Mouse (Mus musculus) embryonic facial prominence, embryonic 10.5 days (tissue): Measurements from ENCODE around the gene Tesk2. TPM values are rescaled to one million over a fixed set of nuclear protein-coding genes. Genes with fewer than 3 reads are reported as not detected.

Experiments
- DNase-seq: peaks from one replicate; pipeline ENCODE4 v3.0.0-alpha.2; 2017; ENCODE audit warnings: low spot score
- H3K27ac ChIP-seq: fragments of 300-500 bp; sonication (generic); replicated peaks from 2 replicates; pipeline ENCODE4 v1.5.1; 2016; ENCODE audit warnings: mild to moderate bottlenecking
- H3K27me3 ChIP-seq: fragments of 300-500 bp; sonication (generic); replicated peaks from 2 replicates; pipeline ENCODE4 v1.6.1; 2016; ENCODE audit warnings: low read depth, mild to moderate bottlenecking; ENCODE audit not compliant: poor library complexity, severe bottlenecking
- H3K36me3 ChIP-seq: fragments of 300-500 bp; sonication (generic); replicated peaks from 2 replicates; pipeline ENCODE4 v1.6.1; 2016; ENCODE audit warnings: mild to moderate bottlenecking, moderate library complexity
- H3K4me1 ChIP-seq: fragments of 300-500 bp; sonication (generic); 2 replicates; pipeline ENCODE4 v1.6.1; 2016
- H3K4me3 ChIP-seq: fragments of 300-500 bp; sonication (generic); 2 replicates; pipeline ENCODE4 v1.5.1; 2016; ENCODE audit warnings: mild to moderate bottlenecking, moderate library complexity
- H3K9me3 ChIP-seq: fragments of 300-500 bp; sonication (generic); 2 replicates; pipeline ENCODE4 v1.6.1; 2016; ENCODE audit warnings: mild to moderate bottlenecking
- WGBS: fragments of 180-500 bp; shearing (Covaris S2); methylation state at CpG from one replicate; pipeline ENCODE4 v1.1.7; 2016; 5-methylcytosine and 5-hydroxymethylcytosine counted together
- polyA plus RNA-seq: library from polyadenylated mRNA; unstranded; fragments of >200 nt; fragmentation: Nextera tagmentation; extraction: Ambion mirVana; gene quantifications from 2 replicates; pipeline ENCODE4 v1.2.1, GENCODE M21; 2016

Tesk2 gene
- polyA plus RNA-seq, 1 experiment from 2014 or later, result 9.7 TPM

DNA sequence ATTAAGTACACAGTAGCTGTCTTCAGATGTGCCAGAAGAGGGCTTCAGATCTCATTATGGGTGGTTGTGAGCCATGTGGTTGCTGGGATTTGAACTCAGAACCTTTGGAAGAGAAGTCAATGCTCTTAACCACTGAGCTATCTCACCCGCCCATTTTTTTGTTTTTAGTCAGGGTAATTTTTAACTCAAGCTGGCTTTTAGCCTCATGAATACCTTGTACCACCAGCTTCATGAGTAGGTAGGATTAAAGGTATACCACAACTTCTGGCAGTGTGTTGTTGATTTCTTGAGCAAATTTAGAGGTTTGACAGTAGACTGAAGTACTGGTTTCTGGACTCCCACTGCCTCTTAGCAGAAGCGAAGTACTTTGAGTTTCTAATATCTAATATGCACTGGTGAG lies 28.6 kb upstream of the Tesk2 start:
- Histone ChIP-seq H3K36me3 (peaks cover 100% of the 10 kb centered on the region), H3K4me1 (peaks cover 3% of the 10 kb centered on the region)

DNA sequence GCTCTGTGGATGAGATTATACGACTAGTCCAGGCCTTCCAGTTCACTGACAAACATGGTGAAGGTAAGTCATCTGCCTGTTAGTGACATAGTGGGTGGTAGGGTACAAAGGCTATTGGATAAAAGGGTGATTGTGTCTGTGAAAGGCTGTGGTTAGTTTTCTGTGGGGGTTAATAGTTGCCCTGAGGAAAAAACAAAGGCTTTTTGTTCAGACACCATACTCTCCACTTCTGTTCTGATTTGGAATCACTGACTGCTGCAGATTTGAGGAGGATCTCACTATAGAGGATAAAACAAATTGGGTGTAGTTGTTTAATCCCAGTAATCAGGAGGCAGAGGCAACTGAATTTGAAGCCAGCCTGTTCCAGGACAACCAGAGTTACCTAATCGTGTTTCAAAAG lies 27.0 kb upstream of the Tesk2 start:
- no peaks in the 10 kb centered on the region for H3K9me3 ChIP-seq
- H3K27me3 ChIP-seq, result no peaks in the 10 kb centered on the region
- H3K4me1 ChIP-seq, result no peaks in the 10 kb centered on the region
- DNase-seq, result no peak
- H3K4me3 ChIP-seq, result no peak overlapping the region
- peaks cover 100% of the 10 kb centered on the region for H3K36me3 ChIP-seq
- no peak overlapping the region for H3K27ac ChIP-seq
- WGBS, result 66% methylated on average over 2 of the region's 2 CpGs

More for the DNA sequence above, 28.6 kb upstream of the Tesk2 start:
- H3K9me3 ChIP-seq, result no peaks in the 10 kb centered on the region
- 89% methylated on average over 2 of the region's 2 CpGs for whole genome bisulfite sequencing
- no peak overlapping the region for H3K27ac ChIP-seq
- no peak overlapping the region for H3K4me3 ChIP-seq
- no peaks in the 10 kb centered on the region for H3K27me3 ChIP-seq
- no peak for DNase-seq

DNA sequence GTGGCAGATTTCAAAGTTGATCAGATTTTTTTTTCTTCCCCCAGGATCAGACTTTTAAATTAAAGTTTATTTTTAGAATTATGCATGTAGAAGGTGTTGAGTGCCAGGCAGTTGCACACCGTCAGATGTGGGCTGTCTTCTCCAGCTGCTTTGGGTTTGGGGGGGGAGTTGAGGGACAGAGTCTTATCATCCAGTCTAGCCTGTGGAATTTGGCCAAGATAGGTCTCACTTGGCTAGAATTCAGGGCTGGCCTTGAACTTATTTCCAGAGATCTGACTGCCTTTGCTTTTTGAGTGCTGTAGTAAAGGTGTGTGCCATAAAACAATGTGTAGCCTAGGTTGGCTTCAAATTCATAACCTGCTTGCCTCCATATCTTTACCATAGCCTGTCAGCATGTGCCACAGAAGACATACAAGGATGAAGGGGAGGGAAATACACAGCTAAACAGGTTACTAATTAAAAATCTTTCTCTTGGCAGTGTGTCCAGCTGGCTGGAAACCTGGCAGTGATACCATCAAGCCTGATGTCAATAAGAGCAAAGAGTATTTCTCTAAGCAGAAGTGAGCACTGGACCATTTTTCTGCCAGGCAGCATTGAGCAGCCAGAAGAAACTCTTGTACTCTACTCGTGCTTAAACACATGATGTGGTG lies 21.9 kb upstream of the Tesk2 start:
- DNase-seq, result no peak

DNA sequence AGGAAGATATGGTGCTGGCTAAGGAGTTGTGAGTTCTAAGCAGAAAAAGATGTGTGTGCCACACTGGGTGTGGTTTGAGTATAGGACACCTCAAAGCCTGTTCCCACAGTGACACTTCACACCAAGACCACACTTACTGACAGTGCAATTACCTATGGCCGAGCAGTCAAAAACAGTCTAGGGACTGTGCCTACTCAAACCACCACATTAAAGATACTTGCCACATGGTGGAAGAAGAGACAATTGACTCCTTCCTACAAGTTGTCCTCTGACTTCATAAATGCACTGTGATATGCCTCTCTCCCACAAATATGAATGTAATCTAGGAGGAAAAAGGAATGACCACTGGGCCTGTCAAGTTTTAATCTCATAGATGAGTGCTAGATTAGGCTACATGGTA lies 19.8 kb upstream of the Tesk2 start:
- H3K27ac ChIP-seq, result no peak overlapping the region
- H3K4me3 ChIP-seq, result no peak overlapping the region
- DNase-seq, result no peak
- WGBS, result 88% methylated on average over 1 of the region's 1 CpGs
- H3K4me1 ChIP-seq, result no peaks in the 10 kb centered on the region
- H3K36me3 ChIP-seq, result peaks cover 88% of the 10 kb centered on the region
- H3K9me3 ChIP-seq, result no peaks in the 10 kb centered on the region
- no peaks in the 10 kb centered on the region for H3K27me3 ChIP-seq

More for the DNA sequence above, 21.9 kb upstream of the Tesk2 start:
- no peaks in the 10 kb centered on the region for H3K9me3 ChIP-seq
- H3K27me3 ChIP-seq, result no peaks in the 10 kb centered on the region
- peaks cover 94% of the 10 kb centered on the region for H3K36me3 ChIP-seq
- H3K4me1 ChIP-seq, result no peaks in the 10 kb centered on the region
- no peak overlapping the region for H3K4me3 ChIP-seq
- no peak overlapping the region for H3K27ac ChIP-seq
- WGBS, result 93% methylated on average over 2 of the region's 2 CpGs

DNA sequence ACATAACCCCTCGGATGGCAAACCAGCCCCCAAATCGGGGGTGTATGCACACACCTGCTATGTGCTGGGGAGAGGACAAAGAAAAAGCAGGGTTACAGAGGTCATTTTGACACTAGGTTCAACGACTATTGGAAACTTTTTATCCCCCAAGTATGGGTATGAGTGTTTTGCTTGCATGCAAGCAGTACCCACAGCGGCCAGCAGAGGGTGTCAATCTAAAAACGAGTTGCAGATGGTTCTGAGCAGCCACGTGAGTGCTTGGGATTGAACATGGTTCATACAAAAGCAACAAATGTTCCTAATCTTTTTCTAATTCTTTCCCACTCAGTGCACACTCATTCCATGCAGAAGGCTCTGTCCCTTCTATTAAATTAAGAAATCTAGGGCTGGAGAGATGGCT lies 16.9 kb upstream of the Tesk2 start:
- Histone ChIP-seq H3K27me3 (no peaks in the 10 kb centered on the region), H3K36me3 (peaks cover 59% of the 10 kb centered on the region), H3K9me3 (no peaks in the 10 kb centered on the region), H3K4me1 (peaks cover 6% of the 10 kb centered on the region), H3K4me3 (no peak overlapping the region), H3K27ac (no peak overlapping the region)
- peak; percentile 83 for DNase-seq
- 38% methylated on average over 6 of the region's 6 CpGs for WGBS

DNA sequence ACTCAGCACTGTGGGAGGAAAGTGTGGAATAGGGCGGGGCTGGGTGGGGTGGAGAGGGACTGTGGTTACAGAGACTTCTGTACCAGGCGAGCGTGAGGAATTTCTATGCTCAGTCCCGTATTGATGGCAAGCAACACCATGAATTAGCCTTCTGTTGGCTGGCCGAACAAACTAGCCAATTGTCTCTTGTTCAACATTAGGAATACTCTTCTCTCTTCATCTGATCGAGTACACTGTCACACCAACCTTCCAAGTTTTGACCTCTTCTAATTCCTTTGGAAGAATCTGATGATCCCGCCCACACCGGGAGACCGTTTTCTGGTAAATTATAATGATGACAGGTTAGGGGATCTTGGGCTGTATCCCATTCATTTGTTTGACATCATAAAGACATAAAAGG lies 13.1 kb upstream of the Tesk2 start:
- DNase-seq, result no peak
- whole genome bisulfite sequencing, result 20% methylated on average over 9 of the region's 9 CpGs
- no peaks in the 10 kb centered on the region for H3K9me3 ChIP-seq
- peaks cover 19% of the 10 kb centered on the region for H3K4me1 ChIP-seq
- peak overlapping the region; percentile 69 for H3K4me3 ChIP-seq
- H3K27ac ChIP-seq, result peak overlapping the region; percentile 82
- H3K36me3 ChIP-seq, result peaks cover 33% of the 10 kb centered on the region
- H3K27me3 ChIP-seq, result no peaks in the 10 kb centered on the region

DNA sequence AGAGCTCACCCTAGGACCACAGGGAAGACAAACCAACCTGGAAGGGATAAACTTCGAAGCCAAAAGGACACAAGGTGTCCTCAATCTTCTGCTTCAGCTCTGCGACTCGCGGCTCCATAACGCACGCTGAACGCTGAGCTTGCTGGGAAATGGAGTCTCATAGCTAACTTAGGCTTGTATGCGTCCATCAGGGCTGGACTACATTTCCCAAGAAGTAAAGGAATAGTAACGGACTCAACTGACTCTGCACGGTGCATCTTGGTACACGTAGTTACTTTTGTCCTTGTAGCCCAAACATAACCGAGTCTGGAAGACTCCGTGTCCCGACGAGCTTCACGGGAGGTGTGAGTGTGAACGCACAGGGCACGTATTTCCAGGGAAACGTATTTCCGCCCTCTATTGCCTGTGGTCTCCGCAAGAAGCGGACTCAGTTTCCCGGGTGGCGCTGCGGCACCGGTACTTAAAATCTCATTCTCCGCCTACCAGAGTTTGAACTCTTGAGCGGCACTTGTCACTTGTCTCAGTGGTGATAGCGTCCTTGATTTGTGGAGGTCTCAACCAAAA lies 12.5 kb upstream of the Tesk2 start, which contains the start of the genes Mmachc and Ccdc163:
TSS of gene Mmachc (minus strand) at position 206 of the 564 bp plus-strand sequence.
TSS of gene Ccdc163 (plus strand) at position 309 of the 564 bp plus-strand sequence.
- H3K27ac ChIP-seq, result peak within 1 kb of the TSS; percentile 82
- WGBS, result under 1% methylated on average over 29 of the region's 29 CpGs

DNA sequence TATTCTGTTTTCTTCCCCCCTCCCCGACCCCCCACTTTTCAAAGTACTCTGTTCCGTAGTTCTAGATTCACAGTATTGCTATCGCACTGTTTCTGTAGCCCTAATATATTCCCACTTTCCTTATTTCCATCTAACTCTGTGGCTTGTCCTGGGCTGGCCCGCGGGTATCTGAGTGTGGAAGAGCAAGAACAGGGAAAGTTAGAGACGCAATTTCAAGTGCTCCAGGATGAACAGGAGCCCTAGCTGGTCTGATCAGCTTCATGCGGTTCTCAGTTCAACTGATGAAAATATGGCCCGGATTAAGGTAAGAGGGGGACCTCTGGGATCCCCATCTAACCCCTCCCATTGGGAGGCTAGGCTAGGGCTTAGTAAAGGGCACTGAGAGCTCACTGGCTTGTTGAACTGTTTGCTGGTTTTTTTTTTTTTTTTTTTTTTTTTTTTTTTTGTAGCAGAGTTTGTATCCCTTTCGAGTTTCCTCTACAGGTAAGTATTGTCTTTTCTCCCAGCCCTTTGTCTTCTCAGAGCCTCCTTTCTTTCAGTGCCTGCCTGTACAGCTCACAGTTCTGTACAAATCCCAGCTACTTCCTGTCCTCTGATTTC lies 11.9 kb upstream of the Tesk2 start:
- Histone ChIP-seq H3K36me3 (peaks cover 24% of the 10 kb centered on the region), H3K4me3 (peak overlapping the region; percentile 69), H3K27me3 (no peaks in the 10 kb centered on the region), H3K9me3 (no peaks in the 10 kb centered on the region), H3K4me1 (peaks cover 19% of the 10 kb centered on the region), H3K27ac (peak overlapping the region; percentile 82)
- WGBS, result 6% methylated on average over 9 of the region's 9 CpGs
- DNase-seq, result peak; percentile 26

More for the DNA sequence above, 12.5 kb upstream of the Tesk2 start, which contains the start of the genes Mmachc and Ccdc163:
- Histone ChIP-seq H3K9me3 (no peaks in the 10 kb centered on the region), H3K36me3 (peaks cover 28% of the 10 kb centered on the region), H3K4me1 (peaks cover 19% of the 10 kb centered on the region), H3K4me3 (peak within 1 kb of the TSS; percentile 69), H3K27me3 (no peaks in the 10 kb centered on the region)
- DNase-seq, result peak; percentile 91

DNA sequence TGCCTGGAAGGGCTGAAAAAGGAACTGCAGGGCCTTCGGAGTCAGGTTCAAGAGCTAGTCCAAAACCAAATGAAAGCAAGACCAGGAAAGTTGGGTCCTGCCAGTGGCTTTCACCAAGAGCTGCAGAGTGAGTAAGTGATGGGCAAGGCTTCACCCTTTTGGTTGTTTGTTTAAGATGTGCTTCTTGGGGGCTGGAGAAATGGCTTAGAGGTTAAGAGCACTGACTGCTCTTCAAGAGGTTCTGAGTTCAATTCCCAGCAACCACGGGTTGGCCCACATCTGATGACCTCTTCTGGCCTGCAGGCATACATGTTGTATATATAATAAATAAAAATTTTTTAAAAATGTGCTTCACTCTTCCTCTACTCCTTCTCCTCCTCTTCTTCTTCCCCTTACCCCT lies 10.6 kb upstream of the Tesk2 start:
- Histone ChIP-seq H3K36me3 (peaks cover 21% of the 10 kb centered on the region), H3K4me3 (peak overlapping the region; percentile 69), H3K9me3 (no peaks in the 10 kb centered on the region), H3K27me3 (no peaks in the 10 kb centered on the region), H3K4me1 (peaks cover 19% of the 10 kb centered on the region), H3K27ac (no peak overlapping the region)
- WGBS, result 89% methylated on average over 2 of the region's 2 CpGs
- DNase-seq, result no peak

DNA sequence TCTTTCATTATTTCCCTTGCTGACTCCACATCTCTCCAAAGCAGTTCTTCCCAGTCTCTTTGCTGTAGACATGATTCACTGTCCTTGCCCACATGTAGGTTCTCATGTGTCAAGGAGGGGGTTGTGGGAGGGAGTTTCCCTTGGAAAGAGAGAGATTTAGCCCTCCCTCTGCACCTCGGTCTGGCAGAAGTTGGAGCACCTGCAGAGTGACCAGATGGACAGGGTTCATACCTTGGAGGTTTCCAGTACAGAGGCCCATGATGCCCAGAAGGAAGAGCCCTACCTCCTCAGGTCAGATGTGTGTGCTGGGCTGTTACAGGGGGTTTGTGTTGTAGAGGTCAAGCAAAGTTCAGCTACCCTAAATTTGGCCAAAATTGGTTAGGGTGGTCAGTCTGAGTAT lies 8.2 kb upstream of the Tesk2 start:
- Histone ChIP-seq H3K4me3 (no peak overlapping the region), H3K9me3 (no peaks in the 10 kb centered on the region), H3K36me3 (peaks cover 34% of the 10 kb centered on the region), H3K4me1 (peaks cover 15% of the 10 kb centered on the region), H3K27ac (no peak overlapping the region), H3K27me3 (no peaks in the 10 kb centered on the region)
- WGBS, result 84% methylated on average over 1 of the region's 1 CpGs
- DNase-seq, result no peak

DNA sequence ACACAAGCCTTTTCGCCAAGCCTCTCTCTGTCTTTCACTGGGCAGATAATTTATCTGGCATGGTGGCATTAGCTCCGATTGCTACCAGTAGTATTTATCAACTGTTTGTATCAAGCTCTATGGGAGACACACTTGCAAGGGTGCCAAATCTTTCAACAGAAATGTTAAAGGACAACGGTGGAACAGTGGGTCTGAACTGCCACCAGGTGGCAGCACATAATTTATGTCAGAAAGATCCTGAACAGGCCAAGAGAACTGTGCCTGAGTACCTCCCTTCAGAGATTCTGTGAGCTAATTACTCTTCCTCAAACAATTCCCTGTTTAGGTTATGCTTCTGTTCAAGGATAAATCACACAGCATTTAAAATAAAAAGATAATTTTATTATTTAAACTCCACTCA lies 1.4 kb upstream of the Tesk2 start:
- no peak overlapping the region for H3K27ac ChIP-seq
- H3K27me3 ChIP-seq, result peaks cover 12% of the 10 kb centered on the region; the same call in 1 of the 2 replicates
- peaks cover 21% of the 10 kb centered on the region for H3K36me3 ChIP-seq
- no peaks in the 10 kb centered on the region for H3K9me3 ChIP-seq
- H3K4me3 ChIP-seq, result no peak overlapping the region
- DNase-seq, result peak; percentile 66
- peaks cover 25% of the 10 kb centered on the region for H3K4me1 ChIP-seq
- WGBS, result 21% methylated on average over 3 of the region's 3 CpGs

DNA sequence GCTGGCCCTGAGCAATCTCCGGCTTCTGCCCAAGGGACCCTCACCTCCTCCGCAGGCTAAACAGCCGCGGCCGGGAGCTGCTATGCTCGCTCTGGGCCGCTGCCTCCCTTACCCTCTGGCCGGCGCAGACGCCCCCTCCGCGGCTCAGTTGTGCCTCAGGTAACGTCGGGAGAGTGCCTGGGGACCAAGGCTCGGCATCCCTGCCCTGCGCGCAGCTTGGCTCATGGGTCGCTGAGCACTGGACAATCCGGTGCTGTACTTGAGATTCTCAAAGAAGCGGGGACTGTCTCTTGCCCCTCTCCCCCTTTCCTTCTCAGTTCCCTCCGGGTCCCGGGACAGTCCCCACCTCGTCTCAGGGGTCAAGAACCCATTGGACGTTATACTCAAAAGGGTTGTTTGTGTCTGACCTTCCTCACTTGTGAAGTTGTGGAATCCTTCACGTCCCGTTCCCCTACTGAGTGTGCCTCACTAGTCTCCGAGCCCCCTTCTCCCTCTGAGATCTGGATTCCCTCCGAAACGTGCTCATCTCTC lies 415 bp downstream of the Tesk2 start:
- no peaks in the 10 kb centered on the region for H3K9me3 ChIP-seq
- under 1% methylated on average over 29 of the region's 29 CpGs for WGBS

More for the DNA sequence above, 415 bp downstream of the Tesk2 start:
- DNase-seq, result no peak
- Histone ChIP-seq H3K4me1 (peaks cover 25% of the 10 kb centered on the region), H3K36me3 (peaks cover 5% of the 10 kb centered on the region), H3K27me3 (peaks cover 12% of the 10 kb centered on the region; the same call in 1 of the 2 replicates), H3K4me3 (peak overlapping the region; percentile 90), H3K27ac (peak overlapping the region; percentile 88)
